Mouse (Mus musculus): Measurements from ENCODE around the gene B4galt5. TPM values are rescaled to one million over a fixed set of nuclear protein-coding genes. Genes with fewer than 3 reads are reported as not detected.

B4galt5 gene
- polyA plus RNA-seq, 1 experiment from 2014 or later = 7.6 TPM

GRCm38 (mm10) chr2:167375688-167376087 lies 26.7 kb upstream of the B4galt5 start:
- H3K27ac ChIP-seq = no peak overlapping the region
- 93% methylated on average over 5 of the region's 5 CpGs for WGBS
- H3K9ac ChIP-seq = no peak overlapping the region
- no peak overlapping the region for H3K4me2 ChIP-seq
- H3K27me3 ChIP-seq = no peaks in the 10 kb centered on the region
- no peak for ATAC-seq (ENCODE audit: insufficient number of reproducible peaks, insufficient read depth, low FRiP score, low TSS enrichment, low read depth)
- H3K4me3 ChIP-seq = no peak overlapping the region
- H3K4me1 ChIP-seq = peaks cover 4% of the 10 kb centered on the region
- H3K9me3 ChIP-seq = no peaks in the 10 kb centered on the region
- no peaks in the 10 kb centered on the region for H3K36me3 ChIP-seq

DNA sequence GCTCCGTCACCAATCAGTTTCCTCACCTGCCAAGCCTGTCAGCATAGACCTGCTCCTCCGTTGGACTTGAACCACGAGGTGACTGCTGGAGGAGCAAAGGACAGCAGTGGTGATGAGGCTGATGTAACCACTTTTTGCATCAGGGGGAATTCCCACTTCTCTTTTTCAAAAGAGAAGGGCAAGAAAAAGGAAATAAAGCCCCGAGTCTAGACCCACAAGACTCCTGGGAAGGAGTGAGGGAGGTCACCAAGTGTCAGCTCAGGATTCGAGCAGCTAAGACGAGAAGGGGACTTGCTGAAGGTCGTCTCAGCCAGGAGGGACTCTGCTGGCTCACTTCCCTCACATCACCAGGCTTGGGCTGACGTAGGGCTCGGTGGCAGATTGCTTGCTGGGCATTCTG lies 26.2 kb upstream of the B4galt5 start:
- WGBS = 79% methylated on average over 9 of the region's 9 CpGs
- no peak for ATAC-seq (ENCODE audit: insufficient number of reproducible peaks, insufficient read depth, low FRiP score, low TSS enrichment, low read depth)
- Histone ChIP-seq H3K9ac (no peak overlapping the region), H3K27ac (no peak overlapping the region), H3K4me3 (no peak overlapping the region), H3K27me3 (no peaks in the 10 kb centered on the region), H3K4me1 (peaks cover 4% of the 10 kb centered on the region), H3K36me3 (no peaks in the 10 kb centered on the region), H3K4me2 (no peak overlapping the region), H3K9me3 (no peaks in the 10 kb centered on the region)

GRCm38 (mm10) chr2:167374191-167374805 lies 25.3 kb upstream of the B4galt5 start:
- H3K4me2 ChIP-seq = no peak overlapping the region
- H3K27ac ChIP-seq = no peak overlapping the region
- H3K27me3 ChIP-seq = no peaks in the 10 kb centered on the region
- WGBS = 91% methylated on average over 12 of the region's 12 CpGs
- no peaks in the 10 kb centered on the region for H3K9me3 ChIP-seq
- H3K36me3 ChIP-seq = no peaks in the 10 kb centered on the region
- no peak overlapping the region for H3K4me3 ChIP-seq
- peaks cover 4% of the 10 kb centered on the region for H3K4me1 ChIP-seq
- no peak for ATAC-seq (ENCODE audit: insufficient number of reproducible peaks, insufficient read depth, low FRiP score, low TSS enrichment, low read depth)
- no peak overlapping the region for H3K9ac ChIP-seq

DNA sequence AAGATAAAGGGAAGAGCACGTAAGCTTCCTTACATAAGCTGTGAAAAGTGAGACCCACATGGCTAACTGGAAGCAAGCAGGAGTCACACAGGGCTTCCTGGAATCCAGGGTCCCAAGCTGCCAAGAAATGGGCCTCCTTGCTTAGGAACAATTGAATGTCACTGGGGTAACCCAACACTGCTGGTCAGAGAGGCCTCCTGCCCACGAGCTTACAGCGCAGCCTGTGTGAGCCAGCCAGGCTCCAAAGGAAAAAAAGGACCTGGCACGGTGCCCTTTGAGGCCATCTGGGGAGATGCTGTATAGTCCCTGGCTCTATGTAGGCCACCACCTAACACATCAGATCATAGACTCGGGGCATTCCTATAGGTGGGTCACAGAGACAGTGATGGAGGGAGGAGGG lies 24.3 kb upstream of the B4galt5 start:
- no peaks in the 10 kb centered on the region for H3K27me3 ChIP-seq
- 70% methylated on average over 5 of the region's 5 CpGs for WGBS
- ATAC-seq (ENCODE audit: insufficient number of reproducible peaks, insufficient read depth, low FRiP score, low TSS enrichment, low read depth) = no peak
- no peak overlapping the region for H3K4me3 ChIP-seq
- H3K4me2 ChIP-seq = no peak overlapping the region
- no peaks in the 10 kb centered on the region for H3K9me3 ChIP-seq
- no peaks in the 10 kb centered on the region for H3K36me3 ChIP-seq
- H3K4me1 ChIP-seq = peaks cover 4% of the 10 kb centered on the region
- no peak overlapping the region for H3K27ac ChIP-seq
- no peak overlapping the region for H3K9ac ChIP-seq

GRCm38 (mm10) chr2:167371506-167371905 lies 22.5 kb upstream of the B4galt5 start:
- Histone ChIP-seq H3K27ac (no peak overlapping the region), H3K27me3 (no peaks in the 10 kb centered on the region), H3K4me2 (no peak overlapping the region), H3K9ac (no peak overlapping the region), H3K36me3 (no peaks in the 10 kb centered on the region), H3K4me1 (peaks cover 4% of the 10 kb centered on the region), H3K9me3 (no peaks in the 10 kb centered on the region), H3K4me3 (no peak overlapping the region)
- 90% methylated on average over 2 of the region's 2 CpGs for WGBS
- no peak for ATAC-seq (ENCODE audit: insufficient number of reproducible peaks, insufficient read depth, low FRiP score, low TSS enrichment, low read depth)

DNA sequence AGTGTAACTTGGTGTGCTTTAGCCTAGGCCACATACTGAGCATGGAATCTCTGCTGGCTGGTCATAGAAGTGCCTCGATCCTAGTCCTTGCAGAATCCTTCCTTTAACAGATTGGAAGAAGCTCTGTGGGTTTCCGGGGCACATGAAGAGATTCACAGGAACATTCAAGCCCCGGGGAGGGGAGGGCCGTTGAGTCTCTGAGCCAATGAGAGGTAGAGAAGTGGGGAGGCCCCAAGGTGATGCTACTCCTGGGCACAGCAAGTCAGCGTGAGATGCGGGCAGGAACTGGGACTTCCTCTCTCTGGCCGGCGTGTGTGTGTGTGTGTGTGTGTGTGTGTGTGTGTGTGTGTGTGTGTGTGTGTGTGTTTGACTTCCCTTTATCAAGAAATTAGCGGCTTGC lies 19.3 kb upstream of the B4galt5 start:
- Histone ChIP-seq H3K27ac (no peak overlapping the region), H3K4me3 (no peak overlapping the region), H3K27me3 (no peaks in the 10 kb centered on the region), H3K4me1 (peaks cover 2% of the 10 kb centered on the region), H3K9ac (no peak overlapping the region), H3K36me3 (no peaks in the 10 kb centered on the region), H3K4me2 (no peak overlapping the region), H3K9me3 (peaks cover 3% of the 10 kb centered on the region; the same call in 1 of the 2 replicates)
- WGBS = 88% methylated on average over 8 of the region's 9 CpGs
- ATAC-seq (ENCODE audit: insufficient number of reproducible peaks, insufficient read depth, low FRiP score, low TSS enrichment, low read depth) = no peak

DNA sequence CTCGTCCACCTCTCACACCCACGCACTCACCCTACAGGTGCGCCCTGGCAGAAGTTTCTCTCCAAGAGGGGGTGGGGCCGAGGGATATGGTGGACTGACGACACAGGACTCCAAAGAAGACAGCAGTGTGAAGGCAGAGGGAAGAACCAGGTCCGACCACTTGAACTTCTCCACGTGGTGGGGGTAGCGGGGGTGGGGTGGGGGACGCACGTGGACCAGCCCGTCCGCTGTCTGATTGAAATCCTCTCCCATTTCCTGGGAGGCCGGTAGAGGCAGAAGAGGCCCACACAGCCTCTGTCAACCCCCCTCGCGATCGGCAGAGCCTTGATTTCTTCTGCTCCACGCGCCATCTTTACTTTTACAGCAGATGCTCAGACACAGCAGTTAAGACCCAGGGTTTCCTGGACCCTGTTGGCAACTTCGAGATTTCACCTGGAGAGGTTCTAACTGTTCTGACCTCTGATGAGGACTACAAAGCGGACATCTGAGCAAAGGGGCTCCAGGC lies 18.8 kb upstream of the B4galt5 start:
- no peaks in the 10 kb centered on the region for H3K27me3 ChIP-seq
- peaks cover 3% of the 10 kb centered on the region; the same call in 1 of the 2 replicates for H3K9me3 ChIP-seq
- ATAC-seq (ENCODE audit: insufficient number of reproducible peaks, insufficient read depth, low FRiP score, low TSS enrichment, low read depth) = no peak
- no peak overlapping the region for H3K27ac ChIP-seq
- WGBS = 65% methylated on average over 20 of the region's 20 CpGs
- no peak overlapping the region; the same call in 1 of the 2 replicates for H3K4me2 ChIP-seq
- H3K4me1 ChIP-seq = no peaks in the 10 kb centered on the region
- no peak overlapping the region for H3K9ac ChIP-seq
- H3K36me3 ChIP-seq = no peaks in the 10 kb centered on the region
- no peak overlapping the region for H3K4me3 ChIP-seq

GRCm38 (mm10) chr2:167367325-167367724 lies 18.3 kb upstream of the B4galt5 start:
- H3K36me3 ChIP-seq = no peaks in the 10 kb centered on the region
- no peak overlapping the region; the same call in 1 of the 2 replicates for H3K4me2 ChIP-seq
- no peak overlapping the region for H3K9ac ChIP-seq
- no peak for ATAC-seq (ENCODE audit: insufficient number of reproducible peaks, insufficient read depth, low FRiP score, low TSS enrichment, low read depth)
- no peaks in the 10 kb centered on the region for H3K4me1 ChIP-seq
- H3K9me3 ChIP-seq = peaks cover 3% of the 10 kb centered on the region; the same call in 1 of the 2 replicates
- H3K27me3 ChIP-seq = no peaks in the 10 kb centered on the region
- H3K27ac ChIP-seq = no peak overlapping the region
- 48% methylated on average over 7 of the region's 7 CpGs for WGBS
- no peak overlapping the region for H3K4me3 ChIP-seq

GRCm38 (mm10) chr2:167365063-167365462 lies 16.1 kb upstream of the B4galt5 start:
- Histone ChIP-seq H3K27ac (no peak overlapping the region), H3K9me3 (peaks cover 3% of the 10 kb centered on the region; the same call in 1 of the 2 replicates), H3K36me3 (no peaks in the 10 kb centered on the region), H3K4me2 (no peak overlapping the region), H3K27me3 (no peaks in the 10 kb centered on the region), H3K4me3 (no peak overlapping the region), H3K9ac (no peak overlapping the region), H3K4me1 (no peaks in the 10 kb centered on the region)
- WGBS = 98% methylated on average over 2 of the region's 2 CpGs
- no peak for ATAC-seq (ENCODE audit: insufficient number of reproducible peaks, insufficient read depth, low FRiP score, low TSS enrichment, low read depth)

DNA sequence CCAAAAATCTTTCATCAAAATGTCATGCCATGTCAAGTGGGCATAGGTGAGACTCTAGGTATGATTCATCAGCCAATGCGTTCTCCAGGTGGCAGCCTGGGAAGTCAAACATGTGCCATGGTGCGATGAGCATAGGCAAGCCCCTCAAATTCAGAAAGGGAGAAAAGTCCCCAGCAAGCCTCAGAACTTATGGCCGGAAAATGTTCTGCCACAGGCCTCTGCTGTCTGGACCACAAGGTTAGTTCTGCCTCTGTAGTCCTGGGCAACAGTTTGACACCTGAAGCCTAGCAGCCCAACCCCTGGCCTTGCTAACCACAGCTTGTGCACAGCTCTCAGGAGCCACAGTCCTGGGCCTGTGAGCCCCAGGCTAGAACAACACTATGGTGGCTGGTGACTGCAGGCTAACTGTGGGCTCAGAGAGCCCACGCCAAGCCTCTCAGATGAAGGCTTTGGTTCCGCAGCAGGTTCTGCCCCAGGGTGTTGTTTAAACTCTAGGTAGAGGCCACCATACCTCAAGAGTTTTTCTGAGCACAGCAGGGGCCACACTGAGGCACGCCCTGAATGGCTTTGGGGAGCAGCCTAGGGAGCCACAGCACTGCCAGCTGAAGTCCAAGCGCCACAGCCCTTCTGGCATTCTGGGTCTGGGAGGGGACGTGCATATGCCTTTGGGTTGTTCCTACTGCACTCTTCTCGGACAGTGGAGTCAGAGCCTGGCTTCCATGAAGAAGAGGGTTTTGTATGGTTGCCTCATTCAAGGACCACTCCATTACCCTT lies 14.5 kb upstream of the B4galt5 start:
- ATAC-seq (ENCODE audit: insufficient number of reproducible peaks, insufficient read depth, low FRiP score, low TSS enrichment, low read depth) = no peak
- WGBS = 56% methylated on average over 9 of the region's 9 CpGs
- Histone ChIP-seq H3K9ac (no peak overlapping the region), H3K36me3 (no peaks in the 10 kb centered on the region), H3K9me3 (peaks cover 3% of the 10 kb centered on the region; the same call in 1 of the 2 replicates), H3K4me2 (no peak overlapping the region), H3K27me3 (no peaks in the 10 kb centered on the region), H3K27ac (no peak overlapping the region), H3K4me3 (no peak overlapping the region), H3K4me1 (no peaks in the 10 kb centered on the region)

GRCm38 (mm10) chr2:167358499-167358898 lies 9.5 kb upstream of the B4galt5 start:
- H3K4me2 ChIP-seq = no peak overlapping the region
- no peak for ATAC-seq (ENCODE audit: insufficient number of reproducible peaks, insufficient read depth, low FRiP score, low TSS enrichment, low read depth)
- peaks cover 5% of the 10 kb centered on the region; the same call in 1 of the 2 replicates for H3K4me1 ChIP-seq
- no peaks in the 10 kb centered on the region for H3K36me3 ChIP-seq
- no peaks in the 10 kb centered on the region for H3K27me3 ChIP-seq
- no peaks in the 10 kb centered on the region for H3K9me3 ChIP-seq
- whole genome bisulfite sequencing = 76% methylated on average over 2 of the region's 2 CpGs
- H3K9ac ChIP-seq = no peak overlapping the region
- no peak overlapping the region for H3K4me3 ChIP-seq
- H3K27ac ChIP-seq = no peak overlapping the region

DNA sequence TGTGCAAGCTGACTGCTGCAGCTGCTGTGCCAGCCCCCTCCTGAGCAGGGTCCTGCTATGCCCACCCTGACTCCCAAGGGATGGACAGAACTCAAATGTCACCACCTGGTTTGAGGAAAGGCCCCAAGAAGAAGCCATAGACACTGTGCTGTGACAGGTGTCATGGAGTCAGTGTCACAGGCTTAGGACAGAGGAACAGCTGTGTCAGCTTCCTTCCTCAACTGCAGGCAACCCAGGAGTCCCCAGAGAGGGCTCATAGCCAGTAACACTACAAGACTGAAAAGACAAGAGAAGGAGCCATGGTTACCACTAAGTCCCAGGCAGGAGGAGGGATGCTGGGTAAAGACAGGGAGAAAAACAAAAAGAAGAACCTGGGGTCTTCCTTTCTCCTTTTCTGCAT lies 7.9 kb upstream of the B4galt5 start:
- no peaks in the 10 kb centered on the region for H3K27me3 ChIP-seq
- ATAC-seq (ENCODE audit: insufficient number of reproducible peaks, insufficient read depth, low FRiP score, low TSS enrichment, low read depth) = no peak
- H3K4me3 ChIP-seq = no peak overlapping the region

More for the DNA sequence above, 7.9 kb upstream of the B4galt5 start:
- no peaks in the 10 kb centered on the region for H3K36me3 ChIP-seq
- no peak overlapping the region for H3K27ac ChIP-seq
- peaks cover 5% of the 10 kb centered on the region; the same call in 1 of the 2 replicates for H3K4me1 ChIP-seq
- H3K9me3 ChIP-seq = no peaks in the 10 kb centered on the region
- H3K9ac ChIP-seq = no peak overlapping the region
- no peak overlapping the region for H3K4me2 ChIP-seq
